Mouse (Mus musculus): ENCODE results near the gene Samm50. TPM values are rescaled to one million over a fixed set of nuclear protein-coding genes. Genes with fewer than 3 reads are reported as not detected.

Samm50 gene
- total RNA-seq, 2 experiments from 2014 or later: 169 to 174 TPM

DNA sequence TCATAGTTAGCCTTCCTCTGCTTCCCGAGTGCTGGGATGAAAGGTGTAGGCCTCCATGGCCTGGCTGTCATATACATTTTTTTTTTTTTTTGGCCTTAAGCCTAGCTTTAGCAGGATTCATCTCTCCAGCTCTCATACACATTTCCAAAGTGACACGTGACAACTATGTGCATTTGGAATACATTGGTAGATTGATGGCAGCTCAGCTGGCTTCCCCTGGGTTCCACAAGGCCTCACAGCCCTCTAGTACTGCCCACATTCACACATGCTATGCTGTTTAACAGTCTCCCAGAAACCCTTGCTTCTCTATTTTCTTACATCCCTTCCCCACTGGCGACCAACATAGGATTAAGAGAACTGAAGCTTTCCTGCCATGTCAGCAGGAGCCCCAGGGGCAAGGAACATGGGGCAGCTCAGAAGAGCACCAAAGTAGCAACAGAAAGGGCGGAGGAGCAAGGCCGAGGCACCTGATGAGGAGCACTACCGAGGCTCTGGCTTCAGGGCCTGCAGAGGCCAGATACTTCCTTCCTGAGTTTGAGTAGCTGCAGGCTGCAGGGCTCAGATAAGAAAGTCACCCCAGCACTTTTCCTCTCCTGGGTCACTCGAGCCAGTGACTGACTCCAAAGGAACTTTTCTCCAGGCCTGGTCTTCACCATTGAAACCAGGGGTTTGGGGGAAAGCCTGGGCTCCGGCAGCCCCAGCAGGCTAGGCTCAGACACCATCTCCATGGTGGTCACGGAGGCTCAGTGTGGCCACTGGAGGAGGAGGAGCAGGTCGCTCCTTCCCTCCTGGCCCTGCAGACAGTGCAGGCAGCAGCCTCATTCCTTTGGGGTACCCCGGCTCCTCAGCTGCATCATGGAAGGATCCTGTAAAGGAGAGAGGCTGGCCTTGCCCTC is 17.7 kb downstream of the Samm50 start:
- intact Hi-C loops (cut with DNase I): loop anchor here (2.0 to 5.0 kb wide), 2 partner anchors 48 to 405 kb away; no protein-coding TSS in a partner anchor
- no peak for DNase-seq

DNA sequence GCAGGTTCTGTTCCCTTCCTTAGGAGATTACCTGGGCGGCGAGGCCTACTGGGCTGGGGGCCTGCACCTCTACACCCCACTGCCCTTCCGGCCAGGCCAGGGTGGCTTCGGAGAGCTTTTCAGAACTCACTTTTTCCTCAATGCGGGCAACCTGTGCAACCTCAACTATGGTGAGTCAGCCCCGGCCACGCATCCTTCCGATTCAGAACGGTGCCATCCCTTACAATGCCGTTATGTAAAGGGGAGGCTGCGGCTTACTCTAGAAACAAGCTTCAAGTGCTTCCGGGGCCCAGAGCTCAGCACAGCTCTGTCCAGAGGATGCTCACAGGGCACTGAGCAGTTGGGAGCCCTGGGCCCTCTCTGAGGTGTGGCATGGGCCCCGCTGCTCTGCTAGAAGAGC is 18.4 kb downstream of the Samm50 start:
- intact Hi-C loops (cut with DNase I): loop anchor here (2.0 to 5.0 kb wide), 2 partner anchors 47 to 404 kb away; no protein-coding TSS in a partner anchor
- no peak for DNase-seq

DNA sequence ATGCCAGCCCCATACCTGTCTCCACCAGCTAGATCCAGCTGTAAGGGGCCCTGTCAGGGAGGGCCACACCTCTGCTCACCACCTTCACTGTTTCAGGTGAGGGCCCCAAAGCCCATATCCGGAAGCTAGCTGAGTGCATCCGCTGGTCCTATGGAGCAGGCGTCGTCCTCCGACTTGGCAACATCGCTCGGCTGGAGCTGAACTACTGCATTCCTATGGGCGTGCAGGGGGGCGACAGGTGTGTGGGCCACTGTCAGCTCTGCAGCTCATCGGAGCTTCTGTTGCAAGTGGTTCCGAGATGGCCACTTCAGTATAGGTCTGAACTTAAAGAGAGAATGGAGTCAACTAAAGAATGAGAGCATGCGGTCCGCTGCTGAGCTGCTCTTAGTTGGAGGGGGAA is 18.9 kb downstream of the Samm50 start:
- intact Hi-C loops (cut with DNase I): loop anchor here (2.0 to 5.0 kb wide), 2 partner anchors 46 to 404 kb away; no protein-coding TSS in a partner anchor
- DNase-seq: no peak

DNA sequence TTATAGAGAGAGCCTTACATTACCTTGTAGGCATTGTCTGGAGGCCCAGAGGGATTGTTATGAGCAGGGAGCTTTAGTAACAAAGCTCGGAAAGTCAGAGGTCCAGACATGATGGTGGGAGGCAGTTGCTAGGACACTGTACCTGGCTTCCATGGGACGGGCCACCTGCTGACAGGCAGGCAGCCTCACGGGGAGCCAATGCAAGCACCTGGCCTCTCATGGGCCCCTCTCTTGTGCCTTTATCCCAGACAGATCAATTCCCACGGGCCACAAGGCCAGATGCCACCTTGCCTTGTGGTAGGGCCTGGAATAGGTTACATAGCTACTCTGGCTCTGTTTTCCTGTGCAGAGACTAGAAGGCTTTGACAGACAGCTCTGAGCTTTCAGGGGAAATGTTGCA is 19.5 kb downstream of the Samm50 start:
- no peak for DNase-seq
- intact Hi-C loops (cut with DNase I): loop anchor here (2.0 to 5.0 kb wide), 2 partner anchors 46 to 403 kb away; no protein-coding TSS in a partner anchor

DNA sequence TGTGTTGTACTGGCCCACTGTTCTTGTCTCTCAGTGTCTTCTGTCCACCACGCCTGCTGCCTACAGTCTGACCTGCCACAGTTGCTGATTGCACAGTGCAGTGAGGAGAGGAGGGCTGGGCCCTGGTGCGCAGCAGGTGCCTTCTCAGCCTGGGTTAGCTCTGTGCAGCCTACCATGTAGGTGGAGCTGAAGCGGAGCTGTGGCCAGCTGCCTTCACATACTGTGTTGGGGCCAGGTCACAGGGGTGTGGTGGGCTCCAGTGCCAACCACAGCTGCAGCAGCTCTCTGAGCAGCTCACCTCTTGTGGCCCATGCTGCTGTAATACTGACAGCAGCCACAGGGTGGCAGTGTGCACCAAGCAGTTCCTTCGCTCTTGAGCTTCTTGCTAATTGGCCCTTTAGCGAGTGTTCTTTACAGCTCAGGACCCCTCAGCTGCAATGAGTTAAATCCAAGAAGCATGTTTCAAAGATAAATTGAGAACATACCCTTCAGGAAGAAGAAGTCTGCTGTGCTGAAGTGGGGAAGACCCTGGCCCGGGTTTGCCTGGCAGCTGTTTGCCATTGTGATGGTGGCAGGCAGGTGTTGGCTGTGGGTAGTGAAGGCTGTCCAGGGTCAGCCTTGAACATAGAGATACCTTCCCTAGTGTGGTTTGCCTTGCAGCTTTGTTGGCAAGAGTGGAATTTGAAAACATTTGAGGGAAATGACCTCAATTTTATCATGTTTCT is 20.2 kb downstream of the Samm50 start:
- DNase-seq: peak; percentile 73 to 87
- intact Hi-C loops (cut with DNase I): loop anchor here (5.0 kb wide), 1 partner anchor 45 kb away; no protein-coding TSS in a partner anchor

DNA sequence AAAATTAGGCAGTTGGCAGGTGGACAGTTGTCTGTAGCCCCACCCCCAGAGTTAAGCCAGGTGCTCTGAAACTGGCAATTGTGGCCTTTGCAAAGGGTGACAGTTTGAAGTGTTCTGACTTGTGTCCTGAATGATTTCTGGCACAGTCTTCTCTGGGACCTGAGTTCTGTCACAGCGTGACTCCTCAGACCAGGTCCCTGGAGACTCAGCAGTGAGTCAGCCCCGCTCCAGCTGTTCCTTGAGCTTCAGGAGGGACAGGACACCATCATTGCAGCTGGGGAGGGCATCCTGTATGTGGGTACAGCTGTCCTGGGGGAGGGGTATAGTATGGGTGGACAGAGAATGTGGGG is 20.7 kb downstream of the Samm50 start:
- DNase-seq: no peak
- intact Hi-C loops (cut with DNase I): loop anchor here (5.0 kb wide), 1 partner anchor 45 kb away; no protein-coding TSS in a partner anchor

DNA sequence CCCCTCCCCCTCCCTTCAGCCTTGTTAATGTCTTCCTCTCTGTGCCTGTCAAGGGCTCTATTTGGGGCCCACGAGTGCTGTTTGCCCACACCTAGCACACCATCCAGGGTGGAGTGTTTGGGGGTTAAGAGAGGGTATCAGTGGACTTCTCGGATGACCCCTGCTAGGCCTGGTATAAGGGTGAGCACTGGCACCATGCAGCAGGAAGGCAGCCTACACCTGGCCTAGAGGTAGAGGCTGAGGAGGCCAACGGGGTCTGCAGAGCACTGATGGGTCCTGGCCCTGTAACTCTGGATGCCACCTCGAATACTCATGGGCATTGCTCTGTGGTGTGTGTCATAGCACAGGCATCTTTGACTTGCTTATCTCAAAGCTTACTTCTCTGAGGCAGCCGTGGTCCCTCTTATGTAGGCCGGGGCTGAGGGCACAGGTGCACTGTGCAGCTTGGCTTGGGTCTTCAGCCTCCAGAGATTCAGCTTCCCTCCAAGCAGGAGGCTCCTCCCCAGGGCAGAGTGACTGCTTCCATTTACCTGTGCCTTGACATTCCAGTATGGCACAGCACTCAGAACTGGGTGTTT is 21.2 kb downstream of the Samm50 start:
- intact Hi-C loops (cut with DNase I): loop anchor here (5.0 kb wide), 1 partner anchor 44 kb away; no protein-coding TSS in a partner anchor
- no peak for DNase-seq

DNA sequence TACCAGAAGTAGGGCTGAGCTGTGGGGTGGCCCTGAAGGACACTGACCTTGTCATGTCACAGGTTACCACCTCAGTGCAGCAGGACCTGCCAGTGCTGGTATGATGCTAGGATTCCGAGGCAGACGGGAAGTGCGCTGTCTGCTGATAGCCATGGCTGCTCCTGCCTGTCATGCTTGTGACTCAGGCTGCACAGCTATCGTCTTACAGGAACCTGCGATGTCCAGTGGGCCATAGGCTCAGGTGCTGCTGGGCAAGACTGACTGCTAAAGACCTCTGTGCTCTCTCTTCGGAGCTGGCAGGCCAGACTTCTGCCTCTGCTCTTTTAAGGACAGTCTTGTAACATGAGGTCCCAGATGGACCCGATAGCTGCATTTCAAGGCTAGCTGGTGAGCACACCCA is 22.4 kb downstream of the Samm50 start:
- DNase-seq: no peak
- intact Hi-C loops (cut with DNase I): loop anchor here (5.0 kb wide), 1 partner anchor 43 kb away; no protein-coding TSS in a partner anchor

DNA sequence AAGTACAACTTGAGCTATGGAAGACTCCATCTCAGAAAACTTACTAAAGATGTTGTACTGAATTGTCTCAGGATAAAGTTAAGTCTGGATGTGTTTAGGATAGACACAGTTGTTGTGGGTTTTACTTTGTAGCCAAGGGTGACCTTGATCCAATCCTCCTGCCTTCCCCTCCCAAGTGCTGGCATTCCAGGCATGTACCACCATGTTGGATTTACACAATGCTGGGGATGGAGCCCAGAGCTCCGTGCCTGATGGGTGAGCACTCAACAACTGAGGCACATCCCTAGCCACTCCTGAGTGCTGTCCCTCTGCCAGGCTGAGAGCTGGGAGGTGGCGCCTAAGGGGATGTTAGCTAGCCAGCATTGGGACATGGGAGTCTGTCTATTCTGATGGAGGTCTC is 23.2 kb downstream of the Samm50 start:
- intact Hi-C loops (cut with DNase I): no loop called here
- DNase-seq: no peak

DNA sequence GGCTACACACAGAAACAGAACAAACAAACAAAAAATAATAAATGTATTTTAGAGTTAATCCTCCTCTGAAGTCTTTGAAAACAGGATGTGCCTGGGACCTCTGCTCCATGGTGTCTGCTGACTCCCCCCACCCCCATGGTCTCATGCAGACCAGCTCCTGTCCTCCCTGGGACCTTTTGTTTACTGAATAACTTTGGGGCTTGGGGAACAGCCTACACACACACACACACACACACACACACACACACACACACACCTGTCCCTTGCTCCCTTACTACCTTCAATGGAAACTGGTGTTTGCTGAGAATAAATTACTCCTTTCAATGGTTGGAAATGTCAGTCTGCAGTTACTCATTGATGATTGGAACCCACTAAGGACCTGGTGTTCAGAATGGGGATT is 24.0 kb downstream of the Samm50 start:
- no peak for DNase-seq

DNA sequence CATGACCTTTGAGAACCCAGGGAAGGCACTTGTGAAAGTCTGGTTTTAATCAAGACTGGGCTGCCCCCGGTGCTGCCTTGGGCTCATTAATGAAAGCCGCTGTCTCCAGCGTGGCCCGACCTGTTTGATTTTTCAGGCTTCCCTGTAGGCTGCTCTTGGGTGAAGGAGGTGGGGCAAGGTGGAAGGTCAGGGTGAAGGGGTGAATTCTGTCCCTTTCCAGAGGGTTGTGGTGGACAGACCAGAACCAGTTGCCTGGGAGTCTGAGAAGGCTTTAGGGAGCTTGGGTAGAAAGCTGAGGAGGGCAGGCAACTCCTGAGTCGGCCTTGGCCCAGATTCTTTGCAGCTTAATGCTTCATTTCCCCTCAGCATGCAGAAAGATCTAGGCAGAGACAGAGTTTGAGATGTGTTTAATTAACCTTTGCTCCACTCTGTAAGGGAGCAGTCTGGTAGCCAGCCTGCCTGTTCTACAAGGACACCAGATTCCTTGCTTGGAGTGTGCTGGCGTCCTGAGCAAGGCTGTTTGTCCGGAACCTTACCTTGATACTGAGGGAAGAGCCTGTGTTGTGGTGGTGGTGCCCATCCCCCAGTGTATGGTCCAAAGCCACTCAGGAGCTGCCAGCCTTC is 24.5 kb downstream of the Samm50 start:
- intact Hi-C loops (cut with DNase I): no loop called here

More for the DNA sequence above, 24.0 kb downstream of the Samm50 start:
- intact Hi-C loops (cut with DNase I): no loop called here

DNA sequence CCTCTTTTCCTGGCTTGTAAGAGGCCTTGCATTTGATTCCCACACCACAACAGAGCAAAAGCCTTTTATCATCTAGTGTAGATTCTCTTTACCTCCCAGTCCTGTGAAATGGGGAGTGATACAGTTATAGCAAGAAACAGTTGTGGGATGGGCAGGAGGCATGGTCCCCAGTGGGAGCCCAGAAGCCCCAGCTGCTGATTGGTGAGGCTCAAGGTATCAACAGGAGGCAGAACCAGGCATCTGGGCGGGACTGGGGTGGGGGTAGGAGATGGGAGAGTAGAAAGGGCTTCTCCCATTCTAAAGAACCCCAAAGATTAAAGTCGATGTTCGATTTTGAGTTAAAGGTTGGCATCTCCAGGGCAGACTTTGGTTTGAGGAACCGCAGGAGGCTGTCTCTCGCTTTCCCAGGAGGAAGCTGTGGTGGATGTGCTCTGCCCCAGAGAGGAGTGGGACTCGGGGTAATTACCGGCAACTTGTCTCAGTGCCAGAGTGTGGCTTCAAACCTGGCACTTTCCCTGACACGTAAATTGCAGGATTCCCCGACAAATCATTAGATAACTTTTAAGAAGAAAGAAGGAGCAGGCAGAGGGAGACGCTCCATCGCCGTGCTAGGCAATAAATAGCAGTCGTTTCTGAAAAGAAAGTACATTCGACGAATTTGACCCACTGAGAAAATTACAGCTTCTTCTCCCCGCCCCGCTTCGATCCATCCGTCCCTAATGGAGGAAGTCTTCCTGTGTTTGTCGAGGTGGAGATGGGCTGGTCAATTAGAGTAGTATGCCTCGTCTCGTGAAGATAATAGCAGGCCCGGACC is 26.1 kb downstream of the Samm50 start:
- intact Hi-C loops (cut with DNase I): no loop called here

More for the DNA sequence above, 24.5 kb downstream of the Samm50 start:
- no peak for DNase-seq

DNA sequence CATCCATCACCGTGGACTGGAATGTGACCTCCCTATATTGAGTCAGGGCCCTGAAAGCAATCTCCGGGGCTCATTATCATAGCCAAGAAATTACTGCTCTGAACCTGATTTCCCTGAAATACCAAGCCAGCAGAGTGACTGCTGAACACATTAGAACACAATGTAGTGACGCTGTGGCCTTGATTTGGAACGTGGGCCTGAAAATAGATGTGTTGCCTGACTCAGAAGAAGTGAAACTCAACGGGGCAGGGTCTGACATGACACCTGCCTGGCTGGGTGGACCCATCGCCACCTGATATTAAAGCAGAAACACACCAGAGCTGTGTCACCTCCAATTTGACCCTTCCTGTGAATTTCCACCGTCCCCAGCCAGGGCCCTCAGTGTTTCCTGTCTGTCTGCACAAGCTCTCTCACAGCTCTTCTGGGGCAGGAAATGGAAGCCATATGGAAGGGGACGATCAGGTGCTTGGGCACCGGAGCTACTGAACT is 26.8 kb downstream of the Samm50 start:
- DNase-seq: no peak
- intact Hi-C loops (cut with DNase I): no loop called here

More for the DNA sequence above, 26.1 kb downstream of the Samm50 start:
- DNase-seq: no peak

DNA sequence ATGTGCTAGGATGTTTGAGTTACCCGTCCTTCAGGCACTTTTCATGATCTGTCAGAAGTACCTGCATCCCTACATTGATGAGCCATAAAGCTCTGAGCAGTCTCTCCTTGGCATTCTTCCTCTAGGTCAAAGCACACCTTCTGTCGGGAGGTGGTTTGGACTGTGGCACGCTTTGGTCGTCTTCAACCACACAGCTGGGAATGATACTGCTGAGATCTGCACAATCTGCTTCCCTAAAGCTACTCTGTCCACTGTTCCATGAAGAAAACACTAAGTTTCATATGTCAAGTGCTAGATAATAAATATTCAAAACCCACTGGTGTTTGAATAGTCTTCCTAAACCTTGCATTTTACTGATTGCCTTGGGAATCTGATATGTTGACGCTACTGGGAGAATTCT is 29.5 kb downstream of the Samm50 start:
- intact Hi-C loops (cut with DNase I): no loop called here
- DNase-seq: no peak

DNA sequence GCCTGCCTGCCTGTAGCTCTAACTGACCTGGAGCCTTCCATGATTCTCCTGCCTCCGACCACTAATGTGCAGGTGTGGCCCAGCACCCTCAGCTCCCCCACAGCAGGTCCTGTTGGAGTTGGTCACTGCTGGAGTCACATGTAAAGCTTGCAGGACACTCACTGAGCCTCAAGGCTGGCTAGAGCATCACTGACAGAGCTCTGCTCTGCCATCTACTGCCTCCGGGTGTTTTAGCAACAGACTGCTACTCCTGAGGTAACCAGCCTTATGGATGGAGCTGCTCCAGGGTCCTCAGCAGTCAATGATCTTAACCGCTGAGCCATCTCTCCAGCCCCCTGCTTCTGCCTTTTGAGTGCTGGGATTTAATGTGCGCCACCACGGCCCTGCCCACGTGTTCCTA is 31.4 kb downstream of the Samm50 start:
- no peak for DNase-seq
- intact Hi-C loops (cut with DNase I): no loop called here

DNA sequence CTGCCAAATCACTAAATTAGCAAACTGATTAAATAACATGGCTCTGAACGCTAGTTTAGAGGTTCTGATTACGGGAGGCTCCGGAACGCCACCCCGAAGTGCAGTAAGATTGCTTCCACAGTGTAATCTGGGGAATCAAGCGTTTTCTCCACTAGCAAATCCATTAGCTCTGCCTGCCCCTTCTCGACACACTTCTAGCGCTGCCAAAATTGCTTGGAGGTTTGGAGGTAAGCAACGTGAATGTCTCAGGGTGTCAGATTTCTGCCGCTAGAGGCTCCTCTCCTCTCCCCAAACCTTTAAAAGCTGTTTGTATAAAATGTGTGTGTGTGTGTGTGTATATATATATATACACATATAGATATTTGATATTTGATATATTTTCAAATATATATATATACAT is 32.7 kb downstream of the Samm50 start:
- intact Hi-C loops (cut with DNase I): no loop called here
- no peak for DNase-seq

DNA sequence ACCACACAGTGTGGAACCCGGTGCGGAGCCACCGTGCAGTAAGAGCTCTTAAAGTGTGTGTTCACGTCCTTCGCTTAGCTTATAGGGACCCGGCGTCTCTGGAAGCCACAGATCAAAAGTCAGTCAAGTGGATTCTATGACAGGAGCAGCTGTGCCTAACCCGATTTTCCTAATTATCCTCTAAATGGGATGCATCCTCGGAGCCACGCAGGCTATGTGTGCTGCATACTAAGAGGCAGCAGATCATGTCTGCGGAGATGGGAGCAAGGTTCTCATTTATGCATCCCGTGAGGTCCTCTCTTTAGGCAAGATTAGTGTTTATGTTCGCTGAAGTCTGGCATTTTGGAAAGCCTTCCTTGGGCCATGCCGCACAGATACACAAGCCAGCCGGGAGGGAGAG is 34.9 kb downstream of the Samm50 start:
- no peak for DNase-seq
- intact Hi-C loops (cut with DNase I): no loop called here

DNA sequence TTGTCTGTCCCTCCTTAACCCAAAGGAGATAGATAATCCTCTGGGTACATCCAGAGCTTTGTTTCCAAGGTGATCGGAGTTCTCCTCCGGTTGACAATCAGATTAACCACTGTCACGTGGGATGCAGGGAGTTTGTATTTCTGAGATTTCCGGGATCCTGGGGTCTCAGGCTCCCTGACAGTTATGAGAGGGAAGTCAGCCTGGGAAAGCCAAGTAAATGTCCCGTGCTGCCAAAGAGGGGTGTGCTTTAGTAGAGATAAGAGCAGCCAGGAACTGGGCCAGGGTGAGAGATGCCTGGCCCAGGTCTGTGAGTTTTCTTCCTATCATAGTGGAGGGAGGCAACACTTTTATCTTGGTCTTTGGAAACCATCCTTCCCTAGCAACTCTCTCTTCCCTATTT is 38.6 kb downstream of the Samm50 start:
- DNase-seq: no peak
- intact Hi-C loops (cut with DNase I): no loop called here

DNA sequence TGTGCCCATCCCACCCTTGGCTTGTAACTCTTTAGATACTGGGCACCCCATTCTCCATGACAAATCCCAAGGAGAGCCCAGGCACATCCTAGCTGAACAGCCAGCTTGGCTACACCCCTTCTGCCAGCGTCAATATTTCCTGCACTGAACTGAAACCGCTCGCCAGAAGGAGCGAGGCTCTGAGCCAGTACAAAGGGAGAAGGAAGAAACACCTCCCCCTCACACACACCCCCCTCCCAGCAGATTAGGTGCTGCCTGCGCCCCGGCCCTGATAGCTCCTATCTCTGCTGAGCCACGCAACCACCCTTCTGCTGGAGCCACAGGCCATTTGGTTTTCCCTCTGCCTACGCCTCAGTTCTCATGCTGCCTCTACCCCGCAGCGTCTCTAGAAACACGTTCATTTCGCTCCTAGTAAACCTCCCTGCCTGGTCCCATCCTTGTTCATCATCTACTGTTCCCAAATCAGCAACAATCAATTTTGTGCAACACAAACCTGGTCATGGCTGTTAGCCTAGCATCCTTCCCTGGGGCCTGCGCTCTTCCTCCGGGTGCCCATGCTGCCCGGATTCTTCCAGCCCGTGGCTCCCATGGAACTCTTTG is 39.2 kb downstream of the Samm50 start:
- no peak for DNase-seq
- intact Hi-C loops (cut with DNase I): no loop called here
